Mouse (Mus musculus) embryonic facial prominence, embryonic 11.5 days (tissue): Measurements from ENCODE around the gene Vmn2r15. TPM values are rescaled to one million over a fixed set of nuclear protein-coding genes. Genes with fewer than 3 reads are reported as not detected.

Experiments used
- ATAC-seq: fragments of 200-750 bp; cut with Nextera tagmentation; replicated peaks from 2 replicates; pipeline ENCODE4 v1.8.0; 2017; ENCODE audit warnings: low read depth; ENCODE audit not compliant: insufficient number of reproducible peaks, low FRiP score, low TSS enrichment
- DNase-seq: peaks from one replicate; pipeline ENCODE4 v3.0.0-alpha.2; 2015; ENCODE audit warnings: low spot score
- H3K27ac ChIP-seq: fragments of 300-500 bp; sonication (generic); replicated peaks from 2 replicates; pipeline ENCODE4 v1.5.1; 2014; ENCODE audit warnings: mild to moderate bottlenecking, low read depth, low read length, control low read depth
- H3K27me3 ChIP-seq: fragments of 300-500 bp; sonication (generic); 2 replicates; pipeline ENCODE4 v1.6.1; 2014; ENCODE audit warnings: mild to moderate bottlenecking, low read length, moderate library complexity, mixed read lengths; ENCODE audit not compliant: control insufficient read depth, insufficient read depth
- H3K36me3 ChIP-seq: fragments of 300-500 bp; sonication (generic); replicated peaks from 2 replicates; pipeline ENCODE4 v1.6.1; 2014; ENCODE audit warnings: low read depth, mild to moderate bottlenecking, low read length, moderate library complexity, mixed read lengths; ENCODE audit not compliant: control insufficient read depth, insufficient read depth
- H3K4me1 ChIP-seq: fragments of 300-500 bp; sonication (generic); 2 replicates; pipeline ENCODE4 v1.6.1; 2014; ENCODE audit warnings: low read length, mixed read lengths; ENCODE audit not compliant: control insufficient read depth, insufficient read depth
- H3K4me2 ChIP-seq: fragments of 300-500 bp; sonication (generic); 2 replicates; pipeline ENCODE4 v1.6.1; 2014; ENCODE audit warnings: low read depth, mild to moderate bottlenecking, control low read depth, low read length, moderate library complexity
- H3K4me3 ChIP-seq: fragments of 300-500 bp; sonication (generic); 2 replicates; pipeline ENCODE4 v1.5.1; 2014; ENCODE audit warnings: low read depth, low read length, control low read depth
- H3K9ac ChIP-seq: fragments of 300-500 bp; sonication (generic); replicated peaks from 2 replicates; pipeline ENCODE4 v1.6.1; 2014; ENCODE audit warnings: mild to moderate bottlenecking, control low read depth, low read length
- H3K9me3 ChIP-seq: fragments of 300-500 bp; sonication (generic); replicated peaks from 2 replicates; pipeline ENCODE4 v1.6.1; 2016; ENCODE audit warnings: mild to moderate bottlenecking, low read length, inconsistent platforms, mixed read lengths; ENCODE audit not compliant: control insufficient read depth
- WGBS: fragments of 180-500 bp; shearing (Covaris S2); extraction: QIAGEN DNeasy Blood & Tissue Kit; methylation state at CpG from one replicate; pipeline ENCODE4 v1.1.7; 2014; 5-methylcytosine and 5-hydroxymethylcytosine counted together
- polyA plus RNA-seq: library from polyadenylated mRNA; unstranded; fragments of >200 nt; fragmentation: Nextera tagmentation; extraction: Ambion mirVana; gene quantifications from 2 replicates; pipeline ENCODE4 v1.2.1, GENCODE M21; 2014

The Vmn2r15 gene
- polyA plus RNA-seq = not detected in 2 replicates

- H3K4me2 ChIP-seq = no peak within 1 kb of the TSS
- no peak within 1 kb of the TSS for H3K4me3 ChIP-seq
- H3K9me3 ChIP-seq = no peaks in the 10 kb centered on the region
- DNase-seq = no peak
- WGBS = 51% methylated on average over 3 of the region's 3 CpGs
- H3K4me1 ChIP-seq = no peaks in the 10 kb centered on the region
- no peak within 1 kb of the TSS for H3K27ac ChIP-seq
- H3K27me3 ChIP-seq = no peaks in the 10 kb centered on the region
- H3K9ac ChIP-seq = no peak within 1 kb of the TSS
- no peaks in the 10 kb centered on the region for H3K36me3 ChIP-seq
- ATAC-seq = no peak
Observed at GRCm38 (mm10) chr5:109297544-109297943, at the start of gene Vmn2r15. Vmn2r15 (minus strand) TSS chr5:109297644.

- Histone ChIP-seq H3K9ac (no peak within 1 kb of the TSS), H3K9me3 (peaks cover 3% of the 10 kb centered on the region; the same call in 1 of the 2 replicates), H3K36me3 (no peaks in the 10 kb centered on the region), H3K27ac (no peak within 1 kb of the TSS), H3K4me1 (no peaks in the 10 kb centered on the region), H3K4me3 (no peak within 1 kb of the TSS), H3K27me3 (no peaks in the 10 kb centered on the region), H3K4me2 (no peak within 1 kb of the TSS)
- 68% methylated on average over 2 of the region's 2 CpGs for WGBS
- ATAC-seq (no peak), DNase-seq (no peak)
Observed at GRCm38 (mm10) chr5:109329862-109330261, 32.4 kb upstream of the Vmn2r15 start, which contains the start of gene Vmn2r16. Vmn2r16 (plus strand) TSS chr5:109330162.

GRCm38 (mm10) chr5:109294655-109295054, 2.8 kb downstream of the Vmn2r15 start:
- no peak for ATAC-seq
- no peaks in the 10 kb centered on the region for H3K4me1 ChIP-seq
- H3K4me3 ChIP-seq = no peak overlapping the region
- no peaks in the 10 kb centered on the region for H3K9me3 ChIP-seq
- H3K27me3 ChIP-seq = no peaks in the 10 kb centered on the region
- H3K36me3 ChIP-seq = no peaks in the 10 kb centered on the region
- no peak overlapping the region for H3K9ac ChIP-seq
- no peak for DNase-seq
- 93% methylated on average over 3 of the region's 3 CpGs for WGBS
- no peak overlapping the region for H3K27ac ChIP-seq
- H3K4me2 ChIP-seq = no peak overlapping the region

Other genes starting within 250 kb of the Vmn2r15 start
- not detected in 2 replicates for gene Vmn2r11, start 238.1 kb downstream of the Vmn2r15 start, polyA plus RNA-seq
- gene Vmn2r12, start 199.7 kb downstream of the Vmn2r15 start, polyA plus RNA-seq = not detected in 2 replicates
- gene Vmn2r13, start 105.4 kb downstream of the Vmn2r15 start, polyA plus RNA-seq = not detected in 2 replicates
- not detected in 2 replicates for gene Vmn2r14, start 72.9 kb downstream of the Vmn2r15 start, polyA plus RNA-seq
- not detected in 2 replicates for gene Vmn2r16, start 32.5 kb upstream of the Vmn2r15 start, polyA plus RNA-seq
- not detected in 2 replicates for gene Vmn2r17, start 122.0 kb upstream of the Vmn2r15 start, polyA plus RNA-seq